Comparison of ENCODE assay signal across 9 mouse cellular contexts in the genomic region with DNA sequence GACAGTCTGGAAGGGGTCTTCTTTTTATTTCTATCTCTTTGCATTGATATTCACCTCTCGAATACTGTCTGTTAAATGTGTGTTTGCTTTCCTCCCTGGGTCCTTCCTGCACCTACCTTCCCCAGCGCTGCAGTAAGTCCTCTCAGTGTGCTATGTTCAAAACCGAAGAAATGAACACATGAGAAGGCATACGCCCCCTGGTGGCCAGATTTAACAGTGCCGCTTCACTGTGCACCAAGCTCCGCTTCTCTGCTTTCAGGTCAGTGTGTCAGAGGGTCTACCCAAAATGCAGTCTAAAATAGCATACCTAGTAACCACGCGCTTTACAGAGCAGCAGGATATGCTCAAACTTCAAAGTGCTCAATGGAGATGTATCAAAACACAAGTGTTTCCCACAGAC. TPM values are rescaled to one million over a fixed set of nuclear protein-coding genes. Genes with fewer than 3 reads are reported as not detected.
DNase-seq lines count a peak whose midpoint lies in the region; ATAC-seq lines count a peak whose summit lies in the region.
"Had no signal": no experiment of that assay in that cellular context is flagged by ENCODE, and none has a peak within 500 bp of the region (broad histone marks: within the 10 kb centered on the region; RNA-seq: fewer than 3 reads in every experiment).

No protein-coding gene starts in this region.

- intact Hi-C loops in heart, postnatal 25 days (cut with DNase I), result loop anchor here (1.0 kb wide), 1 partner anchor 202 kb away; no protein-coding TSS in a partner anchor

- peaks cover 5% of the 10 kb centered on the region; the same call in 1 of the 2 replicates for H3K36me3 ChIP-seq in forebrain, embryonic 11.5 days (ENCODE audit: control insufficient read depth, insufficient read depth, low read length)
- H3K36me3 ChIP-seq in forebrain, embryonic 13.5 days (ENCODE audit: poor library complexity, severe bottlenecking), result peaks cover 20% of the 10 kb centered on the region

- no peak overlapping the region for H3K27ac ChIP-seq in forebrain, embryonic 11.5 days (ENCODE audit: low read depth, low read length)
- H3K27ac ChIP-seq in forebrain, embryonic 13.5 days, result no peak overlapping the region
- H3K27ac ChIP-seq: macrophage had no signal

- no peak overlapping the region for H3K4me3 ChIP-seq in forebrain, embryonic 11.5 days (ENCODE audit: low read depth, low read length)
- H3K4me3 ChIP-seq in forebrain, embryonic 13.5 days, result no peak overlapping the region

- no peak overlapping the region for H3K4me2 ChIP-seq in forebrain, embryonic 11.5 days (ENCODE audit: low read depth, low read length, severe bottlenecking)
- H3K4me2 ChIP-seq in forebrain, embryonic 13.5 days, result no peak overlapping the region

- DNase-seq in forebrain, embryonic 11.5 days (ENCODE audit: low spot score), result peak; percentile 85
- peak; percentile 70 for DNase-seq in adrenal gland, adult 2 months
- DNase-seq in embryo, embryonic 9.5 days (ENCODE audit: extremely low spot score), result peak; percentile 38
- peak; percentile 19 for DNase-seq in heart, postnatal 25 days (ENCODE audit: low spot score)
- DNase-seq in left cerebral cortex, adult 8-10 months (ENCODE audit: low spot score in 2 of 2), result peak; percentile 46 to 87
- DNase-seq in naive thymus-derived CD4-positive, alpha-beta T cell, adult 2 months (ENCODE audit: low read depth), result peak; percentile 76
- DNase-seq in thymus, adult 18-20 months, result peak; percentile 37 to 46

- H3K9ac ChIP-seq in forebrain, embryonic 11.5 days (ENCODE audit: low read length), result no peak overlapping the region
- no peak overlapping the region for H3K9ac ChIP-seq in forebrain, embryonic 13.5 days

- H3K4me1 ChIP-seq in forebrain, embryonic 11.5 days (replicated peaks; ENCODE audit: control insufficient read depth, insufficient read depth, low read length), result peaks cover 6% of the 10 kb centered on the region; the same call in 1 of the 2 replicates
- H3K4me1 ChIP-seq in forebrain, embryonic 13.5 days, result peaks cover 10% of the 10 kb centered on the region

- WGBS in forebrain, embryonic 11.5 days, result 56% methylated on average over 8 of the region's 8 CpGs
- 56% methylated on average over 8 of the region's 8 CpGs for WGBS in forebrain, embryonic 13.5 days

- no peaks in the 10 kb centered on the region for H3K27me3 ChIP-seq in forebrain, embryonic 11.5 days (ENCODE audit: control insufficient read depth, insufficient read depth, low read length)
- H3K27me3 ChIP-seq in forebrain, embryonic 13.5 days, result no peaks in the 10 kb centered on the region

- ATAC-seq in forebrain, embryonic 11.5 days (replicated peaks; ENCODE audit: low FRiP score), result peak; percentile 34; the same call in 1 of the 2 replicates
- ATAC-seq in forebrain, embryonic 13.5 days, result no peak; the same call in 1 of the 2 replicates

- peaks cover 3% of the 10 kb centered on the region; the same call in 1 of the 2 replicates for H3K9me3 ChIP-seq in forebrain, embryonic 11.5 days (ENCODE audit: control insufficient read depth, low read length)
- H3K9me3 ChIP-seq in forebrain, embryonic 13.5 days (replicated peaks), result no peaks in the 10 kb centered on the region

RNA-seq across cellular contexts. Expression of a gene that starts 0.8 kb away (rescaled TPM):
- polyA plus RNA-seq in forebrain, embryonic 11.5 days (2014; fragmentation: Nextera tagmentation; extraction: Ambion mirVana), result not detected in 2 replicates
- polyA plus RNA-seq in forebrain, embryonic 13.5 days (2015; fragmentation: Nextera tagmentation; extraction: Ambion mirVana), result not detected in 2 replicates
- total RNA-seq in adrenal gland, adult 2 months (2021), result not detected
- polyA plus RNA-seq in adrenal gland, adult 2 months (2012; rRNA removed), result not detected in 2 replicates
- under 1 TPM in 1 of 2 experiments, not detected in 1; 0.08 TPM for total RNA-seq in heart, postnatal 25 days (2021)
- not detected for total RNA-seq in left cerebral cortex, adult 8-10 months (2022)

RNA-seq across cellular contexts. Expression of a gene that starts 14.4 kb away (rescaled TPM):
- polyA plus RNA-seq in forebrain, embryonic 11.5 days (2014; fragmentation: Nextera tagmentation; extraction: Ambion mirVana), result 19.9 and 20.5 TPM in 2 replicates
- polyA plus RNA-seq in forebrain, embryonic 13.5 days (2015; fragmentation: Nextera tagmentation; extraction: Ambion mirVana), result 20.5 and 22.3 TPM in 2 replicates
- total RNA-seq in adrenal gland, adult 2 months (2021), result 10 to 100 TPM; 21.0 to 22.3 TPM
- polyA plus RNA-seq in adrenal gland, adult 2 months (2012; rRNA removed), result 4.4 and 4.9 TPM in 2 replicates
- 10 to 100 TPM; 88.1 to 93.4 TPM for total RNA-seq in heart, postnatal 25 days (2021)
- total RNA-seq in left cerebral cortex, adult 8-10 months (2022), result 10 to 100 TPM; 41.5 to 51.6 (median 44.8) TPM

RNA-seq across cellular contexts. Expression of a gene that starts 18.0 kb away (rescaled TPM):
- 0.32 and 0.36 TPM in 2 replicates for polyA plus RNA-seq in forebrain, embryonic 11.5 days (2014; fragmentation: Nextera tagmentation; extraction: Ambion mirVana)
- 0.34 and 0.71 TPM in 2 replicates for polyA plus RNA-seq in forebrain, embryonic 13.5 days (2015; fragmentation: Nextera tagmentation; extraction: Ambion mirVana)
- total RNA-seq in adrenal gland, adult 2 months (2021), result not detected
- not detected in 2 replicates for polyA plus RNA-seq in adrenal gland, adult 2 months (2012; rRNA removed)
- total RNA-seq in heart, postnatal 25 days (2021), result under 1 TPM; 0.42 to 0.59 TPM
- total RNA-seq in left cerebral cortex, adult 8-10 months (2022), result 1 to 10 TPM in 2 of 4 experiments, under 1 TPM in 2; 0.48 to 1.3 (median 0.79) TPM
- polyA plus RNA-seq: macrophage had no signal

Comparison
In these comparisons a context has a peak if more than half of its experiments do, and no peak if none do; other contexts are left out.
1. DNase-seq: peak in every context shown above with its lines; median percentile 85 in forebrain, embryonic 11.5 days; 76 in naive thymus-derived CD4-positive, alpha-beta T cell, adult 2 months; 70 in adrenal gland, adult 2 months; 66 in left cerebral cortex, adult 8-10 months; 42 in thymus, adult 18-20 months; 38 in embryo, embryonic 9.5 days; 19 in heart, postnatal 25 days.